Mouse (Mus musculus): ENCODE measurements around the gene Tmem62. TPM values are rescaled to one million over a fixed set of nuclear protein-coding genes. Genes with fewer than 3 reads are reported as not detected.
"Not testable (repeated sequence)": the region's sequence is repeated elsewhere in the genome, so short reads cannot be mapped to it uniquely, and the experiment has no call there.

Tmem62 gene
- polyA plus RNA-seq, 1 experiment from 2014 or later: 2.7 TPM

GRCm38 (mm10) chr2:120965486-120965885, 11.3 kb upstream of the Tmem62 start:
- WGBS: 92% methylated on average over 3 of the region's 3 CpGs
- Histone ChIP-seq H3K4me1 (ENCODE audit: control insufficient read depth, insufficient read depth, low read length) (peaks cover 8% of the 10 kb centered on the region), H3K9me3 (ENCODE audit: control insufficient read depth, low read length) (no peaks in the 10 kb centered on the region)

DNA sequence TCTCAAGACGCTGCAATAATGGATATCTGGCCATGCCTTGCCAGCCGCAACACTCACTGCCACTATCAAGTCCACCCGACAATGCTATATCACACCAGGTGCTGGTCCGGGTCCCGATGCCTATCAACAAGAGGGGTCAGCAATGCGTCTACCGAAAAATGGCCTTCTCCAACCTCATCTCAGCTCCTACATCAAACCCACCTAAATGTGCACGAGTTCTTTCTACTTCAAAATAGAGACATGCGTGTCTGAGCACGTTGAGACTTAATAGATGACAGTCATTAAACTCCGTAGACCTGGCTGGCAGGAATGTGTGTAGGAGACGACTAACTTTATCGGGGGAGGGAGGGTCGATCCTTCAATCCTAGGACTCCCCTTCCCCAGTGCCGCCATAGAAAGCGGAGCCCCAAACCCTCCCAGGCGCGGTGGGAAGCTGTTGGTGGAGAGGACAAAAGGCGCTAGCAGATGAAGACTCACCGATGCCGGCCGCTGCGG, 6.7 kb upstream of the Tmem62 start:
- WGBS: 1% methylated on average over 21 of the region's 23 CpGs

More at GRCm38 (mm10) chr2:120965486-120965885, 11.3 kb upstream of the Tmem62 start:
- no peak overlapping the region for H3K4me3 ChIP-seq (ENCODE audit: low read depth, low read length)
- no peaks in the 10 kb centered on the region for H3K27me3 ChIP-seq (replicated peaks; ENCODE audit: control insufficient read depth, insufficient read depth, low read length)
- DNase-seq (ENCODE audit: low spot score) (no peak), ATAC-seq (ENCODE audit: low read depth) (no peak)
- no peak overlapping the region for H3K9ac ChIP-seq (ENCODE audit: low read depth, low read length)
- H3K27ac ChIP-seq (replicated peaks; ENCODE audit: low read depth, low read length): no peak overlapping the region
- H3K4me2 ChIP-seq (ENCODE audit: low read depth, low read length): no peak overlapping the region
- peaks cover 18% of the 10 kb centered on the region; the same call in 1 of the 2 replicates for H3K36me3 ChIP-seq (ENCODE audit: control insufficient read depth, insufficient read depth, low read length)

GRCm38 (mm10) chr2:120970559-120971080, 6.2 kb upstream of the Tmem62 start, which contains the start of gene Ubr1:
Gene Ubr1, minus strand, starts transcription at chr2:120970715.
- Histone ChIP-seq H3K9me3 (ENCODE audit: control insufficient read depth, low read length) (no peaks in the 10 kb centered on the region), H3K27me3 (replicated peaks; ENCODE audit: control insufficient read depth, insufficient read depth, low read length) (peaks cover 5% of the 10 kb centered on the region; the same call in 1 of the 2 replicates), H3K4me3 (ENCODE audit: low read depth, low read length) (peak within 1 kb of the TSS; percentile 75), H3K4me1 (ENCODE audit: control insufficient read depth, insufficient read depth, low read length) (peaks cover 8% of the 10 kb centered on the region), H3K9ac (ENCODE audit: low read depth, low read length) (peak within 1 kb of the TSS; percentile 86), H3K4me2 (ENCODE audit: low read depth, low read length) (peak within 1 kb of the TSS; percentile 76), H3K27ac (replicated peaks; ENCODE audit: low read depth, low read length) (peak within 1 kb of the TSS; percentile 83), H3K36me3 (ENCODE audit: control insufficient read depth, insufficient read depth, low read length) (no peaks in the 10 kb centered on the region)
- ATAC-seq (ENCODE audit: low read depth) (peak; percentile 92), DNase-seq (ENCODE audit: low spot score) (peak; percentile 95)
- under 1% methylated on average over 30 of the region's 39 CpGs for WGBS

More for the DNA sequence above, 6.7 kb upstream of the Tmem62 start:
- Histone ChIP-seq H3K27me3 (replicated peaks; ENCODE audit: control insufficient read depth, insufficient read depth, low read length) (peaks cover 5% of the 10 kb centered on the region; the same call in 1 of the 2 replicates), H3K4me2 (ENCODE audit: low read depth, low read length) (peak overlapping the region; percentile 76), H3K9me3 (ENCODE audit: control insufficient read depth, low read length) (no peaks in the 10 kb centered on the region), H3K27ac (replicated peaks; ENCODE audit: low read depth, low read length) (peak overlapping the region; percentile 83), H3K4me3 (ENCODE audit: low read depth, low read length) (peak overlapping the region; percentile 75), H3K36me3 (ENCODE audit: control insufficient read depth, insufficient read depth, low read length) (no peaks in the 10 kb centered on the region), H3K9ac (ENCODE audit: low read depth, low read length) (peak overlapping the region; percentile 86), H3K4me1 (ENCODE audit: control insufficient read depth, insufficient read depth, low read length) (peaks cover 8% of the 10 kb centered on the region)
- DNase-seq (ENCODE audit: low spot score): peak; percentile 30
- ATAC-seq (ENCODE audit: low read depth): peak; percentile 23

GRCm38 (mm10) chr2:120971766-120972165, 5.1 kb upstream of the Tmem62 start:
- peaks cover 11% of the 10 kb centered on the region for H3K4me1 ChIP-seq (ENCODE audit: control insufficient read depth, insufficient read depth, low read length)
- H3K4me3 ChIP-seq (ENCODE audit: low read depth, low read length): no peak overlapping the region
- no peak overlapping the region for H3K4me2 ChIP-seq (ENCODE audit: low read depth, low read length)
- 89% methylated on average over 4 of the region's 4 CpGs for WGBS
- H3K9me3 ChIP-seq (ENCODE audit: control insufficient read depth, low read length): no peaks in the 10 kb centered on the region
- H3K9ac ChIP-seq (ENCODE audit: low read depth, low read length): no peak overlapping the region
- peaks cover 5% of the 10 kb centered on the region; the same call in 1 of the 2 replicates for H3K27me3 ChIP-seq (replicated peaks; ENCODE audit: control insufficient read depth, insufficient read depth, low read length)
- ATAC-seq (ENCODE audit: low read depth) (no peak), DNase-seq (ENCODE audit: low spot score) (no peak)
- H3K27ac ChIP-seq (replicated peaks; ENCODE audit: low read depth, low read length): no peak overlapping the region
- no peaks in the 10 kb centered on the region for H3K36me3 ChIP-seq (ENCODE audit: control insufficient read depth, insufficient read depth, low read length)

DNA sequence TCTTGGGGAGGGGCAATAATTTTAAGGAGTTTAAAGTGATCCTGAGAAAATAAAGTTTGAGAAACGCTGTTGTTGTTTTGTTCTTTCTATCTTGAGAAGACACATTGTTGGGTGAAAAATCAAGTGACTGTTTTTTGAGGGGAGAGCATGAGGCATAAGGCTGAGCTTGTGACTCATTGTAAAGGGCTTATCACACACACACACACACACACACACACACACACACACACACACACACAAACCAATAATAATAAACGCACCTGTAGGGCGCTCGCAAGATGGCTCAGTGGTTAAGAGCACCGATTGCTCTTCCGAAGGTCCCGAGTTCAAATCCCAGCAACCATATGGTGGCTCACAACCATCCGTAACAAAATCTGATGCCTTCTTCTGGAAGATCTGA, 4.6 kb upstream of the Tmem62 start:
- not testable (repeated sequence) for H3K27ac ChIP-seq (replicated peaks; ENCODE audit: low read depth, low read length); DNase-seq (ENCODE audit: low spot score); H3K9me3 ChIP-seq (ENCODE audit: control insufficient read depth, low read length); H3K36me3 ChIP-seq (ENCODE audit: control insufficient read depth, insufficient read depth, low read length); ATAC-seq (ENCODE audit: low read depth); H3K4me3 ChIP-seq (ENCODE audit: low read depth, low read length); H3K27me3 ChIP-seq (replicated peaks; ENCODE audit: control insufficient read depth, insufficient read depth, low read length); H3K9ac ChIP-seq (ENCODE audit: low read depth, low read length); H3K4me2 ChIP-seq (ENCODE audit: low read depth, low read length)
- peaks cover 11% of the 10 kb centered on the region for H3K4me1 ChIP-seq (ENCODE audit: control insufficient read depth, insufficient read depth, low read length)
- 95% methylated on average over 8 of the region's 8 CpGs for WGBS

DNA sequence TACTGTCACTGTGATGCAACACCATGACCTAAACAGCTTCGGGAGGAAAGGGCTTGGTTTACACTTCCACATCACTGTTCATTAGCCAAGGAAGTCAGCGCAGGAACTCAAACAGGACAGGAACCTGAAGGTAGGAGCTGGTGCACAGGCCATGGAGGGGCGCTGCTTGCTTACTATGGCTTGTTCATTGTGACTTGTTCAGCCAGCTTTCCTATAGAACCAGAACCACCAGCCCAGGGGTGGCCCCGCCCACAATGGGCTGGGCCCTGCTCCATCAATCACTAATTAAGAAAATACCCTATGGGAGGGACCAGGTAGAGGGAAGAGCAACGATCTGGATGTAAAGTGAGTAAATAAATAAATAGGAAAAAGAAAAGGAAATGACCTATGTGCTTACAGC, 3.9 kb upstream of the Tmem62 start:
- Histone ChIP-seq H3K4me3 (ENCODE audit: low read depth, low read length) (peak overlapping the region; percentile 10; the same call in 1 of the 2 replicates), H3K27me3 (replicated peaks; ENCODE audit: control insufficient read depth, insufficient read depth, low read length) (peaks cover 9% of the 10 kb centered on the region; the same call in 1 of the 2 replicates), H3K27ac (replicated peaks; ENCODE audit: low read depth, low read length) (no peak overlapping the region), H3K4me2 (ENCODE audit: low read depth, low read length) (peak overlapping the region; percentile 7; the same call in 1 of the 2 replicates), H3K9me3 (ENCODE audit: control insufficient read depth, low read length) (no peaks in the 10 kb centered on the region), H3K4me1 (ENCODE audit: control insufficient read depth, insufficient read depth, low read length) (peaks cover 11% of the 10 kb centered on the region), H3K9ac (ENCODE audit: low read depth, low read length) (no peak overlapping the region), H3K36me3 (ENCODE audit: control insufficient read depth, insufficient read depth, low read length) (no peaks in the 10 kb centered on the region)
- 14% methylated on average over 5 of the region's 5 CpGs for WGBS
- no peak for DNase-seq (ENCODE audit: low spot score)
- ATAC-seq (ENCODE audit: low read depth): no peak

DNA sequence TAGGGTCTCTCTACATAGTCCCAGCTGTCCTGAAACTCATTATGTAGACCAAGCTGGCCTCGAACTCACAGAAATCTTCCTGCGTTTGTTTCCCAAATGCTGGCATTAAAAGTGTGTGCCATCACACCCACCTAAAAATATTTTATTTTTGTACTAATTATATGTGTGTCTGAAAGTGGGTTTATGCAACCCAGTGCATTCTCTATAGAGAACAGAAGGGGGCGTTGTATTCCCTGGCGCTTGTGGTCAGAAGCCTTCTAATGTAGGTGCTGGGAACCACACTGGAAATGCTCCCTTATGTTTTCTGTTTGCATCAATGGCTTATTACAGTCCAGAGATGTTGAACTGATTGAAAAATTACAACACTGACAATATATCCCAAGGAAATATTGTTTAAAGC, 509 bp upstream of the Tmem62 start:
- Histone ChIP-seq H3K27ac (replicated peaks; ENCODE audit: low read depth, low read length) (no peak overlapping the region), H3K36me3 (ENCODE audit: control insufficient read depth, insufficient read depth, low read length) (no peaks in the 10 kb centered on the region), H3K4me1 (ENCODE audit: control insufficient read depth, insufficient read depth, low read length) (0 out of 2 replicates have a peak, but pooled peaks cover 2% of the 10 kb centered on the region), H3K9ac (ENCODE audit: low read depth, low read length) (no peak overlapping the region), H3K27me3 (replicated peaks; ENCODE audit: control insufficient read depth, insufficient read depth, low read length) (peaks cover 9% of the 10 kb centered on the region; the same call in 1 of the 2 replicates), H3K4me3 (ENCODE audit: low read depth, low read length) (no peak overlapping the region), H3K4me2 (ENCODE audit: low read depth, low read length) (no peak overlapping the region), H3K9me3 (ENCODE audit: control insufficient read depth, low read length) (no peaks in the 10 kb centered on the region)
- DNase-seq (ENCODE audit: low spot score) (no peak), ATAC-seq (ENCODE audit: low read depth) (no peak)
- WGBS: 57% methylated on average over 4 of the region's 4 CpGs

DNA sequence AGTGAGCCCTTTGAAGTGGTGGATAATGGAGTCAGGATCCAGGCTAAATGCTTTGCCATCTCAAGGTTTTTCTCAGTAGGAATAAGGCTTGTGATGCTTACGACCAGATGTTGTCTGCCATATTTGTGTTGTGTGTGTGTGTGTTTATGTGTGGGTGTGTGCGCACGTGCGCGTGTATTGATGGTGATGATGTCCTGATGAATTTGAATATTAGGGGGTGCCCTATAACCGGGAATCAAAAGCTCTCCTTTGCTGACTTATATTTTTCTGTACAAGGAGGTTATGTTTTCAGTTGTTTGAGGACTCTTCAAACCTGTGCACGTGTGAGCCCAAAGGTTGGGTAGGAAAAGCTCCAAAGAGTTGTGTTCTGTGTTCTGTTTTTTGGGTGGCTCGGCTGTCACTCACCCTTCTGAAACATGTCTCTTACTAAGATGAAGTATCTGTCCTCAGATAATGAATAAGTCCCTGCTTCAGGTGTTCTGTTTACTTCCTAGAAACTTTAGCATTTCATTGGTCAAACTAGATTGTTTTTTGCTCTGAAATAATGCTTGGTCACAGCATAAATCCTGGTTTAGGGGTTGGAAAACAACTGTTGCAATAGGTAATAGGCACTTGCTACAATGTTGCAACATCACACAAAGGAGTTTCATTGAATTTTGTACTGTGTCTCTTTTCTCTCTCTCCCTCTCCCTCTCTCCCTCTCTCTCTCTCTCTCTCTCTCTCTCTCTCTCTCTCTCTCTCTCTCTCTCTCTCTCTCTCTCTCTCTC, 1.3 kb downstream of the Tmem62 start:
- Histone ChIP-seq H3K9ac (ENCODE audit: low read depth, low read length) (peak overlapping the region; percentile 81; the same call in 1 of the 2 replicates), H3K4me3 (ENCODE audit: low read depth, low read length) (peak overlapping the region; percentile 72), H3K4me2 (ENCODE audit: low read depth, low read length) (peak overlapping the region; percentile 98), H3K36me3 (ENCODE audit: control insufficient read depth, insufficient read depth, low read length) (no peaks in the 10 kb centered on the region), H3K4me1 (ENCODE audit: control insufficient read depth, insufficient read depth, low read length) (0 out of 2 replicates have a peak, but pooled peaks cover 2% of the 10 kb centered on the region), H3K9me3 (ENCODE audit: control insufficient read depth, low read length) (no peaks in the 10 kb centered on the region), H3K27me3 (replicated peaks; ENCODE audit: control insufficient read depth, insufficient read depth, low read length) (peaks cover 5% of the 10 kb centered on the region; the same call in 1 of the 2 replicates), H3K27ac (replicated peaks; ENCODE audit: low read depth, low read length) (no peak overlapping the region)
- DNase-seq (ENCODE audit: low spot score): no peak
- WGBS: 89% methylated on average over 8 of the region's 8 CpGs
- ATAC-seq (ENCODE audit: low read depth): 0 out of 2 replicates have a peak, but pooled peaks have one; percentile 10
